Mouse (Mus musculus): ENCODE results near the gene Hnrnpa1.

The Hnrnpa1 gene

GRCm38 (mm10) chr15:103240160-103241028 is at the start of gene Hnrnpa1:
Gene Hnrnpa1, plus strand, starts transcription at chr15:103240432.
- DNase-seq = peak; percentile 97

- peak; percentile 29 for DNase-seq
These were observed 49.4 kb upstream of the Hnrnpa1 start for GRCm38 (mm10) chr15:103190531-103191462.

- DNase-seq = no peak
These were observed 46.6 kb upstream of the Hnrnpa1 start for GRCm38 (mm10) chr15:103193606-103194005.

DNA sequence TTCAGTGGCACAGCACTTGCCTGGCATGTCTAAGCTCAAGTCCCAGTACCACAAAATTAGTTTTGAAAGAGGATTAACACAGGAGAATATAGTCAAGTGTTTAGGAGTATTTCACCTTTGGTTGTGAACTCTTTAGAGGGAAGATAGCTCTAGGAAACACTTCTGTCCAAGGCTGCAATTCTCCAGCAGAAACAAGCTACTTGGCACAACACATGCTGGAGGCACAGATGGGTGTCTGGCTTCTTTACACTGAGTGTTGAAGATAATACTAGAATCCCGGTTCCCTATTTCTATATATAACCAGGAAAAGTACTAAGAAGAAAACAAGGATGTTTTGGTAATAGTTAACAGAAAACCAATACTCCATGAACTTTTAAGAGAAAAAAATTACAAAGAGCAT is 43.4 kb upstream of the Hnrnpa1 start:
- no peak for DNase-seq

DNA sequence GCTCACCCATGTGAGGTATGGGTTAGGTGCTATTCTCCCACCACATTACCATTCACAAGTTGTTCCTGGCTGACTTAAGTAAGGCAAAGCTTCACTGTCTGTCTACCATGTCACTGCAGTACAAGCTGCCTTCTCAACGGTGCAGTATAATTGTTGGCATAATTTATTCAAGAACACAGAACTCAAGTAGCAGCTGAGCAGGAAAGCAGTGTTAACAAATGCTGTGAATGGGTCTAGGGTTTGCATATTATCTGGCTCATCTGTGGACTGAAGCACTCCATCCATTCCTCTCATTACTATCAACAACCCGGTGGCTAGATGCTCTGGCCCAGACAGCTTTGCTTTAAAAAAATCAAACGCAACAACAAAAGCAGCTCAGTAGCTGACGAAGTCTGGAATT is 42.4 kb upstream of the Hnrnpa1 start:
- DNase-seq = no peak

DNA sequence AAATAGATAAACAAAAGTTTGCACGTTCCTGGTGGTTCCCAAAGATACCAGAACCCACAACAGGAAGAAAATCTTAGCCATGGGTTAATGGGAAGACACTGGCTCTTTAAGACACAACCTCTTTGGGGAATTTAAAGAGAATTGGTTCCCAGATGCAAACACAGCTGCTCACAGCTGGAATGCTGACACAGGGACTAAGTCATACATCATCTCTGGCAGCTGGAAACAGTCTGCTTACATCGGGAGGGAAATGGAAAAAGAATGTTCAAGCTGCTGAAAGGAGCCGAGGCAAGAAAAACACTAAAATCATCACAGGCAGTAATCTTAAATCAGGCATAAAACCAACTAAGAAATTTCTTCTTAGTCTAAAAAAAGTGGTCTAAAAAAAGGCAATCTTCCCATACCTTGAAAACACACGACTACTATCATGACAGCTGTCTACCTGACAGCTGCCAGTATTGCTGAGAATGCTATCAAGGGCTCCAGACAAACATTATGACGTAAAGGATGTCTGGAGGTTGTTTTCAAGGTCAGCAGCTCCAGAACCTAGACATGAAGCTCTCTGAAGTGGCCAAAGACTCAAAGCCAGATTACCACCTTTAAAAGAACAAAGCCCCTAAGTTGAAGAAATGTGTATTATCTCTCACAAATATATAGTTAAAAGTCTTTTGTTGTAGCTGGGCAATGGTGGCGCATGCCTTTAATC is 38.0 kb upstream of the Hnrnpa1 start:
- DNase-seq = no peak

- DNase-seq = no peak
These were observed 35.1 kb upstream of the Hnrnpa1 start for GRCm38 (mm10) chr15:103205156-103205555.

- no peak for DNase-seq
These were observed 26.1 kb upstream of the Hnrnpa1 start for GRCm38 (mm10) chr15:103214149-103214548.

DNA sequence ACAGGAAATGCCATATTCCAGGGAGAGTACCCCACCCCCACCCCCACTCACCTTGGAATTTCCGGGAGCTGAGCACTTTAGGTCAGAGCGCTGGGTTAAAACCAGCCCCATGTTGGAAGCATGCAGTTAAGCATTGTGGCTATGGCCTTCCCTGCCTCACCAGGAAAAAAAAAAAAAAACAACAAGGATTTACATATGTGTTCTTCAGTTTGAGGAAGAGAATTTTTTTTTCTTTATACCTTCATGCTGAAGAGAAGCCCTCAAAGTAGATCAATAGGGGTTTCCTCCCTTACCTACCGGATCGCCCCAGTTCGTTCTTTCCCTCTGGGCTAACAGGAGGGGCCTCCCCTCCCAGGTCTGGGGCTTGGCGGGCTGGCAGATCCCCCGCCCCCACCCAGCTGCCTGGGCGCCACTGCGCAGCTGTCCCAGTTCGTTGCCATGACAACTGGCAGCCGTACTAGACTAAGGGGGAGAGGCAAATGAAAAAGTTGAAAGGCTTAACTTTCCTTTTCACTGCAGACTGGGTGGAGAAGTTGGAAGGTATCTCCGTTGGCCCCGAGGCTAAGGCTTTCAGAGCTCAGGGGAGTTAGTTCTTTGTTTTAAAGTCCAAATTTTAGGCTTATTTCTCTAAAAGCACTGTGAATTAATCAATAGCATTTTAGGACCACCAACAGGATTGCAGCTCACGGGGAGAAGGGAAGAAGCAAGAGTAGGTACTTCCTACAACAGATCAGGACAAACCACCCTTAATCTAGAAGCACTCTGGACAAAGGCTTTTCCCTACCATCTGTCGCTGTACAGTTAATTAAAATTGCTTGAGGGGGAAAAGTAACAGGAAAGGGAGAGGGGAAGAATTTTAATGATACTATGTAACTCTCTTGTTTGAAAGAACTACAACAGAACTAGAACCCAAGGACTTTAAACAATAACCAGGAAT is 25.0 kb upstream of the Hnrnpa1 start:
- peak; percentile 93 for DNase-seq

DNA sequence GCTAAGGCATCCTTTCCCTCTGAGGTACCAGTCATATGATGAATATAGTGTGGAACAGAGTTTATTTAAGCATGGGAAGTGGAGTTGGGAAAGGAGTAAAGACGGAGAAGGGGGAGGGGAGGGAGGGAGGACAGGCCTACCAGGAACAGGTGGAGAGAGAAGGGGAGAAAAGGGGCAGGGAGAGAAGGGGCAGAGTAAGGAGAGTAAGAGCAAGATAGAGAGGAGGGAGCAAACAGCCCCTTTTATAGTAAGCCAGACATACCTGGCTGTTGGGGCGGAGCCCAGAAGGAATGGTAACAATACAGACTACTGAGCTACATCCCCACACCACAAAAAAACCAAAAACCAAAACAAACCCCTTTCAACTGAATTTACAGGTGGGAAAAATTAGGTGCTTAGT is 24.2 kb upstream of the Hnrnpa1 start:
- no peak for DNase-seq

DNA sequence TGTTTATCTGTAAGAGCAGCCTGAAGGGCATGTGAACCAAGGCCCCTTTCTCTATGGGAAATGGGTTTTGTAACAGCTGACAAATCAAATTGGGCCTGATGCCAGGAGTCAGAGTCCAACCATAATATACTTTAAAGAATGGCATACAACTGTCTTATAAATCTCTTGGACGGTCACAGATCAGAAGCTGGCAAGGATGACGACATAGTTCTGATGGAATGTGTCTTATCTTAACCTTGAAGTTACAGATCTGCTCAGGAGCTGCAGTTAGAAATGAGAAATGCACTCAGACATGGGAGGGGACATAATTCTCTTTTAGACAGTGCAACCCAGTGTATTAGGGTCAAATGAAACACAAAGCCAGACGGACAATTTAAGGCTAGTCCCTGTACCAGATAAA is 19.4 kb upstream of the Hnrnpa1 start:
- DNase-seq = no peak

DNA sequence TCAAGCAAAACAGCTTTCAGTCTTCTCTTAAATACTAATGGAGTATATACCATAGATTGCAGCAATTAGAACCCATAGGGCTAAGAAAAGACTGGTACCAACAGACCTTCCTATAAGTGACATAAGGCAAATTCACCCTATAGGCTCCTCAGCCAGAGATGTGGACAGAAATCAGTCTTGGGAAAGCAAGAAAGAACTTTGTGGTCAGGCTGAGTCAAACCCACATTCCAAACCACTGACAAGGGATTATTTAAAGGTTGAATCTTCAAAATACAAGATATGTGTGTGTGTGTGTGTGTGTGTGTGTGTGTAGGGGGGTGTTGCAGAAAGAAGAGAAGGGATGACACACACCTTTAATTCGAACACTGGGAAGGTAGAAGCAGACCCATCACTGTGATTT is 18.8 kb upstream of the Hnrnpa1 start:
- DNase-seq = no peak

DNA sequence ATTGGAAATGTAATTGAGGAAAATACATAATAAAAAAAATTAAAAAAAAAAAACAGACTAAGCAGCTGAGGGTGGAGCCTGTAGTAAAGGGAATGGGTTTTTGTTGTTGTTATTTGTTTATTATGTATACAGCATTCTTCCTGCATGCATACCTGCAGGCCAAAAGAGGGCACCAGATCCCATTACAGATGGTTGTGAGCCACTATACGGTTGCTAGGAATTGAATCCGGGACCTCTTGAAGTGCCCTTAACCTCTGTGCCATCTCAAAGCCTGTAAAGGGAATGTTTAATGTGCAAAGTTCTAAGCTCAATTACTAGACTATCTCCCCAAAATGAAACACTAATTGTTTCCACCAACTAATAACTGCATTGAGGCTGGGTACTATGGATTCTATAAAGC is 16.1 kb upstream of the Hnrnpa1 start:
- DNase-seq = no peak

- no peak for DNase-seq
These were observed 13.2 kb upstream of the Hnrnpa1 start for GRCm38 (mm10) chr15:103227022-103227421.

DNA sequence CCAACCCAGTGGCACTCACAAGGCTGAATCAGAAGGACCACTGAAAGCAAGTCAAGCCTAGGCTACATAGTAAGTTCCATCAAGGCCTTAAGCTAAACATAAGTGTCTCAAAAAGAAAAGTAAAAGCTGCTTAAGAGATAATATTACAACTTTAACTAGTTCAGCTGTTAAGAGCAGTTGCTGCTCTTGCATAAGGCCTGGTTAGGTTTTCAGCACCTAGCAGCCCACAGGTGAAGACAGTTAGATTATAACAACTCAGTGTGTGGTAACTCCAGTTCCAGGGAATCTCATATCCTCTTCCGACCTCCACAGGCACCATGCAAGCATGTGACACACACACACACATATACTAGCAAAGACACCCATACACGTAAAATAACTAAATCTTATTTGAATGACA is 12.7 kb upstream of the Hnrnpa1 start:
- DNase-seq = no peak

GRCm38 (mm10) chr15:103228904-103229303 is 11.3 kb upstream of the Hnrnpa1 start:
- DNase-seq = no peak

GRCm38 (mm10) chr15:103233119-103233518 is 7.1 kb upstream of the Hnrnpa1 start:
- DNase-seq = peak; percentile 48

GRCm38 (mm10) chr15:103237295-103237694 is 2.9 kb upstream of the Hnrnpa1 start:
- no peak for DNase-seq

DNA sequence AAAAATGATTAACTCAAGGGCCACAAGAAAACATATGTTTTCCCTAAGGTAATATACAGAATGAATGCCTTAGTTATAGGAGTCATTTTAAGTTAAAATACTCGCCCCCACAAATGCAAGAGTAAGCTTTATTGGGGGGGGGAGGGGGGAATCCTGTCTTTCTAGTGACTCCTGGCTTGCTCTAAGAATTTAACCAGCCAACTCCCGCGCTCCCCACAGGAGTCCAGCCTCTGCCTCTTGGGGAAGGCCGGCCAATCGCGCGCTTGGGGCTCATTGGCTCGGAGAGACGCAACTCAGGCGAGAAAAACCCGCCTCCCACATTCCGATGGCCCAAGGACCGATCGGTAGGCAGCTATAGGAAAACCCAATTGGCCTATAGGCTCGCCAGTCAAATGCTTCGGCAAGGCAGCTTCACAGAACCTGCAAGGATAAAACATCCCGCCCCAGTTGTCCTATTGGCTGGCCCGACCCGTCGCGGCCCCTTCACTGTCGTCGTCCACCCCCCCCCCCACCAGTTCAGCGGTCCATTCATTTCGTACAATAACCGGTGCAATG is 1.0 kb upstream of the Hnrnpa1 start:
- DNase-seq = peak; percentile 98

GRCm38 (mm10) chr15:103239685-103240159 is 510 bp upstream of the Hnrnpa1 start, which contains the start of gene Cbx5:
Gene Cbx5, minus strand, starts transcription at chr15:103239816.
- DNase-seq = peak; percentile 98

Data from right cerebral cortex, adult 18-20 months (tissue).